Mouse (Mus musculus): ENCODE measurements around the gene Gast. TPM values are rescaled to one million over a fixed set of nuclear protein-coding genes. Genes with fewer than 3 reads are reported as not detected.
A peak's percentile ranks its signal among the peaks of the same experiment; 100 is the strongest.
"Not testable (repeated sequence)": the region's sequence is repeated elsewhere in the genome, so short reads cannot be mapped to it uniquely, and the experiment has no call there.

Gast gene
- polyA plus RNA-seq, 1 experiment from 2014 or later = not detected

DNA sequence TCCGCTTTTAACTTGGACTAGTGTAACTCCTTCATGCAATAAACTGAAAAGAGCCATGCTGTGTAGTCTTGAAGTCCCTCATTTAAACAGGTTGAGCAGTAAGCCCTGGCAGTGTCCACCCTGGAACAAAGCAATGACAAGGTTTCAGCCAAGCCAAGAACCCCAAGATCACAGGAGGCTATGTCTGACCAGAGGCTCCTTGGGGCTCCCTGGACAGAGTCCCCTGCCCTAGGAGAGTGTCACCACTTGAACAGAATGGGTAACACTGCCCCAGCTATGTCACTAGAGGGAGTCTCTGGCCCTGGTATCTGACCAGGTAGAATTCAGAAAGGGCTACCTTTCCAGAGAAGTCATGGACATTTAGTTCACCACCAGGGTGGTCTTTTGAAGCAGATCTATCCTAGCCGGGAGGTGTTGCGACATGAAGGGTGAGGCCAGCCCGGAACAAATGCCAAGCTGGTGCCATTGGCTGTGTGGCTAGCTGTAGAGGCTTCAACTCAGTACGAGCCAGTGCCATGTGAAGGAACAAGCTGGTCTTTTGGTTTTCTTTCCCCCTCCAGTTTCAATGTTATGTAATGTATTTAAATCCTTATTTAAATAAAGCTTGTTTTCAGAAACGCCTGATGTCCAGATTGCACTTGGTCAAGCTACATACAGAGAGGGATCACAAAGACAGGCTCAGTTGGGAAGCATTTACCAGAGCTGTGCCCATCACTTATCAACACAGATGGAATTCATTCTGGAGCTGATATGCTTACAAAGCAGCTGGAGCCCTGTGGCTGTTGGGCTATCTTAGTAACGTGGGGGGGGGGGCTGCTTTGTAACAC, 12.5 kb upstream of the Gast start:
- H3K27me3 ChIP-seq; H3K9me3 ChIP-seq (replicated peaks); ATAC-seq (replicated peaks; ENCODE audit: low FRiP score); H3K9ac ChIP-seq: not testable (repeated sequence)
- peaks cover 25% of the 10 kb centered on the region for H3K36me3 ChIP-seq
- peak overlapping the region; percentile 23; the same call in 1 of the 2 replicates for H3K27ac ChIP-seq
- H3K4me1 ChIP-seq = peaks cover 15% of the 10 kb centered on the region
- H3K4me3 ChIP-seq (replicated peaks) = 0 out of 2 replicates have a peak overlapping the region, but pooled peaks have one; percentile 3
- H3K4me2 ChIP-seq = peak overlapping the region; percentile 80
- 82% methylated on average over 7 of the region's 7 CpGs for WGBS

DNA sequence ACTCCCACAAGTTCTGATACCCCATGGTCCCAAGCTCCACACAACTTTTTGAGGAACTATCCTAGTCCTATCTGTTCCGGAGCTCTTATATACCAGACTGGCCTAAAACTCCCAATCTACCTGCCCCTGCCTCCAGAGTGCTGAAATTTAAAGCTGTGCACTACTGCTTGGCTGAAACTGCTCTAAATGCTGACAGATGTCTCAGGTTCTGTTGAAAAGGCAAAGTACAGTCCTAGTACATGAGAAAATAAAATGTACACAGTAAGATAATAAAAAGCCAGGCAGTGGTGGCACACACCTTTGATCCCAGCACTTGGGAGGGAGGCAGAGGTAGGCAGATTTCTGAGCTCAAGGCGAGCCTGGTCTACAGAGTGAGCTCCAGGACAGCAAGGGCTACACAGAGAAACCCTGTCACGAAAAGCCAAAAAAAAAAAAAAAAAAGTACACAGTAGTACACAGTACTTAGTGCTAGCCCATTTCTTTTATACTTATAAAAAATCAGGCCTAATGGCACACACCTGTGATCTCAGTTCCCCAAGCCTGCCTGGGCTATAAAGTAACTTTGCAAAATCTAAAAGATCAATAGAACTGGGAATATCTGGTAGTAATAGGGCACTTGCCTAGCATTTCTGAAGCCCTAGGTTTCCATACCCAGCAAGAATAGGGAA, 11.5 kb upstream of the Gast start:
- WGBS = 74% methylated on average over 3 of the region's 3 CpGs
- H3K4me2 ChIP-seq = no peak overlapping the region
- H3K4me3 ChIP-seq (replicated peaks) = no peak overlapping the region
- H3K9ac ChIP-seq = no peak overlapping the region
- H3K36me3 ChIP-seq = peaks cover 25% of the 10 kb centered on the region
- H3K4me1 ChIP-seq = peaks cover 15% of the 10 kb centered on the region
- ATAC-seq (replicated peaks; ENCODE audit: low FRiP score) = no peak
- H3K27me3 ChIP-seq = no peaks in the 10 kb centered on the region
- H3K9me3 ChIP-seq (replicated peaks) = no peaks in the 10 kb centered on the region
- H3K27ac ChIP-seq = peak overlapping the region; percentile 23

DNA sequence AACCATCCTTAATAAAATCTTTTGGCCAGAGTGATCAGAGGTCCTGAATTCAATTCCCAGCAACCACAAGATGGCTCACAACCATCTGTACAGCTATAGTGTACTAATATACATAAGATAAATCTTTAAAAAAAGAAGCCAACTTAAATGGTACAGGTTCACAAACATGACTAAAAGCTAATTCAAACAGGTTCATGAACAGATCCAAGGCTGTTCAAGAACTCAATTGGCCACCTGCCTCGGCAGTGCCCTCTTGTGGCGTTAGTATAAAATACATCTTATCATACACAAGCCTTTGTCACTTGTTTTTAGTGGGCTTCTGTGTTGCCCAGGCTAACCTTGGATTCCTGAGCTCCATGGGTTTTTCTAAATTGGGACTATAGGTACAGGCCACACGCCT, 10.6 kb upstream of the Gast start:
- Histone ChIP-seq H3K27ac (no peak overlapping the region), H3K4me3 (replicated peaks) (no peak overlapping the region), H3K4me1 (peaks cover 15% of the 10 kb centered on the region), H3K36me3 (peaks cover 25% of the 10 kb centered on the region), H3K9me3 (replicated peaks) (no peaks in the 10 kb centered on the region), H3K9ac (no peak overlapping the region), H3K27me3 (no peaks in the 10 kb centered on the region), H3K4me2 (no peak overlapping the region)
- 22% methylated on average over 3 of the region's 3 CpGs for WGBS
- no peak for ATAC-seq (replicated peaks; ENCODE audit: low FRiP score)

DNA sequence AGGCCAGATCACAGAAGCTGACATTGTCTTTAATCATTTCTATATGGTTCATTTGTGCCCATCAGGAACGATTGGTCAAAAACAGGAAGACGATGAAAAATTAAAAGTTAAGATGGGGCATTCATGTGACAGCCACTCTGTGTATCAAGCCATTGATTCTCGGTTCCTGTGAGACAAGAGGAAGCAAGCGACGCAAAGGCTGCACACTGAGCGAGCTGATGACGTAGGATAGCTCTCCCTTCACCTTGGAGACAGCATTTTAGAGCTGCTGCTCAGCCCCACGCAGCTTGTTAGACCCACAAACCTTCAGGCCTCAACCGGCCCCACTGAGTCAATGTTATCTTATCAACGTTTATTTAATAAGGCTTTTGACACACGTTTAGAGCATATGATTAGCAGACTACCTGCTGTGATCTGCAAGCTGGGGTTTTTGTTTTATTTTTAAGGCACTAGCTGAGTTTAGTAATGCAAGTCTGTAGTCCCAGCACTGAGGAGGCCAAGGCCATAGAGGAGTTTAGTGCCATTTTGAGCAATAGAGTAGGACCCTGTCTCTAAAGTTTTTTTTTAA, 9.1 kb upstream of the Gast start:
- Histone ChIP-seq H3K9me3 (replicated peaks) (no peaks in the 10 kb centered on the region), H3K4me3 (replicated peaks) (no peak overlapping the region), H3K27me3 (no peaks in the 10 kb centered on the region), H3K36me3 (peaks cover 25% of the 10 kb centered on the region), H3K27ac (no peak overlapping the region), H3K4me2 (no peak overlapping the region), H3K4me1 (peaks cover 13% of the 10 kb centered on the region), H3K9ac (no peak overlapping the region)
- ATAC-seq (replicated peaks; ENCODE audit: low FRiP score) = no peak
- 83% methylated on average over 11 of the region's 11 CpGs for WGBS

DNA sequence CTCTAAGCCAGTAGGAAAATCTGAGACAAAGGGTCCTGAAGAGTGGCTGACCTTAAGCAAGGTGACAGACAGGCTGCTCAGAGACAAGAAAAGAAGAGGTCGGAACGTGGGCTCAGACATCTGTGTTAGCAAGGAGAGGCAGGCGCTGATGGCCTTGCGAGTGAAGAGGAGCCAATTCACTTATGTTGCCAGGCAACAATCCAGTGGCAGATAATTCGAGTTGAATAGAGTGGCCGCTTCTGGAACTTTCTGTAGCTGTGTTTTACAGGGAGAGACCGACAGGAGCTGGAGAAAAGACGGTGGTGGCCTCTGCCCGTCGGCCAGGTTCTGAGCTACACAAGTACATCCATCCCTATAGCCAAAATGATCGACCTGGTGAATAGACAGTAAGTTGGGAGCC, 6.9 kb upstream of the Gast start:
- 0 out of 2 replicates have a peak, but pooled peaks cover 7% of the 10 kb centered on the region for H3K4me1 ChIP-seq
- H3K36me3 ChIP-seq = peaks cover 6% of the 10 kb centered on the region
- H3K4me2 ChIP-seq = no peak overlapping the region
- H3K27ac ChIP-seq = no peak overlapping the region
- whole genome bisulfite sequencing = 81% methylated on average over 11 of the region's 11 CpGs
- no peak for ATAC-seq (replicated peaks; ENCODE audit: low FRiP score)
- no peaks in the 10 kb centered on the region for H3K27me3 ChIP-seq
- H3K9ac ChIP-seq = no peak overlapping the region
- H3K4me3 ChIP-seq (replicated peaks) = no peak overlapping the region
- no peaks in the 10 kb centered on the region for H3K9me3 ChIP-seq (replicated peaks)

DNA sequence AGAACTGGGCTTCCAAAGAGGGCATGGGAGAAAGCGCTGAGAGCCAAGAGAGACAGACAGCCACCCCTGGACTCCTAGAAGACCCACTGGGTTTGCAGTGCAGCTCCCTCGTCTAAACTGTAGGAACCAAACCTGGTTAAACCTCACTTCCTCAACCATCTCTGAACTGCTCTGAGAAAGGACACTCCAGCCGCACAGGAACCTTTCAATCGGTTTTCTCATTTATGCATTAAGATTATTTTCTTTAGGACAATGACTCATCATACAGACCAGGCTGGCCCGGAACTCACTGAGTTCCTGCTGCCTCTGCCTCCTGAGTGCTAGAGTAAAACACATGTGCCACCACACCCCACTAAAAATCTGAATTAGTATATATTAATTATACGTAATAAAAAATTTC, 6.4 kb upstream of the Gast start:
- no peak overlapping the region for H3K27ac ChIP-seq
- H3K4me1 ChIP-seq = 0 out of 2 replicates have a peak, but pooled peaks cover 5% of the 10 kb centered on the region
- H3K4me2 ChIP-seq = no peak overlapping the region
- H3K27me3 ChIP-seq = no peaks in the 10 kb centered on the region
- 80% methylated on average over 6 of the region's 6 CpGs for WGBS
- H3K9me3 ChIP-seq (replicated peaks) = no peaks in the 10 kb centered on the region
- no peak overlapping the region for H3K9ac ChIP-seq
- H3K4me3 ChIP-seq (replicated peaks) = no peak overlapping the region
- peaks cover 2% of the 10 kb centered on the region for H3K36me3 ChIP-seq
- no peak for ATAC-seq (replicated peaks; ENCODE audit: low FRiP score)

DNA sequence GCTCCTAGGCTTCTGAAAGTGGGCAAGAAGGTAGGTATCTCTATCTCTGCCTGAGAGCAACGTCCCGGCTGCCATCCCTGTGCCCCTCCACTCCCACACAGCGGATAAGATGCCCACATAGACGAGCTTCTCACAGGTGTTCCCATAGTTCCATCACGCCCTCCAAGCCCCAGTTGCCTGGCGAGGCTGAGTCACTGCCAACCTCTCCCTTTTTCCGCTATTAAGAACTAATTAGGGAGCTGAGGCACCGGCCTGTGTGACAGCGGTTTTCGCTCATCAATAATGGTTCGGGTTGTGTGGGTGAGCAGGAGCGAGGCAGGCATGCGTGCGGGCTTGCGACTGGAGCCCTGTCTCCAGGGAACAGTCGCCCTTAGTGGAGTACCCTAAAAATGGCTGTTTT, 4.0 kb upstream of the Gast start:
- no peak overlapping the region for H3K9ac ChIP-seq
- H3K27me3 ChIP-seq = no peaks in the 10 kb centered on the region
- ATAC-seq (replicated peaks; ENCODE audit: low FRiP score) = no peak
- no peaks in the 10 kb centered on the region for H3K36me3 ChIP-seq
- no peak overlapping the region for H3K27ac ChIP-seq
- H3K4me1 ChIP-seq = 0 out of 2 replicates have a peak, but pooled peaks cover 5% of the 10 kb centered on the region
- no peak overlapping the region for H3K4me2 ChIP-seq
- 41% methylated on average over 16 of the region's 16 CpGs for WGBS
- no peak overlapping the region for H3K4me3 ChIP-seq (replicated peaks)
- H3K9me3 ChIP-seq (replicated peaks) = no peaks in the 10 kb centered on the region

DNA sequence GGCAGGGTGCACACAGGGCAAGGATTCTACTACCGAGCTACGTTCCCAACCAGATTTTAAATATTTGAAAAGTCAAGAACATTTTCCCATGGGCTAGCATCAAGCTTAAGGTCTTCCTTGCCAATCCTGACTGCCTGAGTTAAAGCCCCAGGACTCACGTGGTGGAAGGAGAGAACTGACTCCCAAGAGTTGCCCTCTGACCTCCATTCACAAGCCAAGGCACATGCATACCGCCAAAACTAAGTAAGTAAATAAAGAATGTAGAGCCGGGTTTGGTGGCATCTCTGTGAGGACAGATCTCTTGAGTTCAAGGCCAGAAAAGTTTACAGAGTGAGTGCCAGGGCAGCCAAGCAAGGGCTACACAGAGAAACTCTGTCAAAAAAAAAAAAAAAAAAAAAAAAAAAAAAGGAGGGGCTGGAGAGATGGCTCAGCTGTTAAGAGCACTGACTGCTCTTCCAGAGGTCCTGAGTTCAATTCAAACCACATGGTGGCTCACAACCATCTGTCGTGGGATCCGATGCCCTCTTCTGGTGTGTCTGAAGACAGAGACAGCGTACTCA, 3.3 kb upstream of the Gast start:
- H3K9ac ChIP-seq; ATAC-seq (replicated peaks; ENCODE audit: low FRiP score); H3K4me2 ChIP-seq; H3K27ac ChIP-seq; H3K9me3 ChIP-seq (replicated peaks); H3K27me3 ChIP-seq; H3K4me3 ChIP-seq (replicated peaks); H3K4me1 ChIP-seq; H3K36me3 ChIP-seq: not testable (repeated sequence)
- 58% methylated on average over 8 of the region's 8 CpGs for WGBS

DNA sequence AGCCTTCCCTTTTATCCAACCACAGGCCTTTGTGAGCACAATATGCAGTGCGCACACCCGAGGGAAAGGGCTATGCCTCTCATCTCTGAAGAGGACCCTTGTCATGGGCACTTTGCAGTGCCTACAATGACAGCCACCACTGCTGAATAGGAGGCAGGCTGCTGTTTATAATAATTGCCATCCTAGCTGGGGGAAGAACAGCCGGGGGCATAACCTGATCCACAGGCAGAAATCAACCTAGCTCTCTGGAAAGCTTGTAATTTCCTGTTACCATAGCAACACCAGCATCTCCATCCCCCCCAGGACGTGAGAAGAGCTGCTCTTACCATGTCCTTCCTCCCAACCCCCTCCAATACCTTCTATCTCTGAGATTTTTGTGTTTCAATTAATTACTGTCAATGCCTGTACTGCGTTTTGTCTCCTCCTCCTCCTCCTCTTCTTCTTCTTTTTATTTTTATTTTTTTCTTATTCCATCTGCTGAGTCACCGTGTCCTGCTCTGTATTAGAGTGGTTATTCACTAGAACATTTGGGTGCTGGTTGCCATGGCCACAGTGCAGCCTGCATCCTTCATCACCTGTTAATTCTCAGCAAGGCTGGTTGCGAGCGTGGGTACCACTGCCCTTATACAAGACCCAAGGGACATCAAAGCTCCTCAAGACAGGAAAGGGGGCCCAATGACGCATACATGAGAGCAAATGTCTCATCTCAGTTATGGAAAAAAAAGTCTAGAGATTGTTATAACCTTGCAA, 1.3 kb upstream of the Gast start:
- ATAC-seq (replicated peaks; ENCODE audit: low FRiP score) = no peak
- 60% methylated on average over 9 of the region's 9 CpGs for WGBS

DNA sequence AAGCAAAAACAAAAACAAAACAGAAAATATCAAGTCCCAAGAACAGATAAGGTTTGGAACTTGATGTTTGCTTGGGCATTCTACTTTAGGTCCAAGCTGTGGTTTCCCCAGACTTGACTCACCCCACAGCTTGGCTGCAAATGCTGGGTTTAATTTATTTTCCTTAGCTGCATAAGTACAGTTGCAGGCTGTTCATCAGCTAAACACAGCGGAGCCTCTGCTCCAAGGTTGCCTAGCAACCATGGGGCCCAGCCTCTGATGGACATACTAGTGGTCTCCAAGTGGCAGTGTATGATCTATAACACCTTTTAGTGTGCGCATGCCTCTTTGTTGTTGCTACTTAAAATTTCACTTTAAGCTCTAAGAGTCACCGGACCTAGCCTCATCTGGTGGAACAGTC, 1.5 kb downstream of the Gast start:
- H3K4me3 ChIP-seq (replicated peaks) = no peak overlapping the region
- H3K9me3 ChIP-seq (replicated peaks) = no peaks in the 10 kb centered on the region
- H3K36me3 ChIP-seq = no peaks in the 10 kb centered on the region
- ATAC-seq (replicated peaks; ENCODE audit: low FRiP score) = no peak
- 46% methylated on average over 3 of the region's 3 CpGs for WGBS
- H3K27me3 ChIP-seq = no peaks in the 10 kb centered on the region
- no peak overlapping the region for H3K9ac ChIP-seq
- H3K4me2 ChIP-seq = no peak overlapping the region
- no peaks in the 10 kb centered on the region for H3K4me1 ChIP-seq
- no peak overlapping the region for H3K27ac ChIP-seq

More for the DNA sequence above, 1.3 kb upstream of the Gast start:
- no peaks in the 10 kb centered on the region for H3K36me3 ChIP-seq
- H3K4me2 ChIP-seq = no peak overlapping the region
- no peak overlapping the region for H3K27ac ChIP-seq
- H3K4me3 ChIP-seq (replicated peaks) = no peak overlapping the region
- H3K4me1 ChIP-seq = 0 out of 2 replicates have a peak, but pooled peaks cover 5% of the 10 kb centered on the region
- H3K9me3 ChIP-seq (replicated peaks) = no peaks in the 10 kb centered on the region
- H3K27me3 ChIP-seq = no peaks in the 10 kb centered on the region
- H3K9ac ChIP-seq = no peak overlapping the region

DNA sequence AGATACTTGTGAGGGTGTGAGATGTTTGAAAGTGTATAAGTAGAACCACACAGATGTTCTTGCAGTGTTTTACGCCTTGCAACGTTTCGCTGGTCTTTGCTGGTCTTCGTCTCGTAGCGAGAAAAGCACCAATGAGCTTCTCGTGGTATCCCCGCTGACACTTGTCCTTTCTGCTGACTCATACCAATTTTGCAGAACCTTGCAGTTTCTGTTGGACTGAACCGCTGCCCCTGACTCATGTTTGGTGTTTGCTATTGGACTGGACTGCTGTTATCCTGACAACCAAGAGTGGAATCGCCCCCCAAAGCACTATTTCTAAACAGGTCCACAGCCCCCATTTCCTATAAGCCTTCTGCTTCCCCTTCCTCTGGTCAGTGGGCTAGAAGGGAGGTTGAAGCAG, 10.1 kb downstream of the Gast start:
- Histone ChIP-seq H3K4me3 (replicated peaks) (no peak overlapping the region), H3K27me3 (no peaks in the 10 kb centered on the region), H3K36me3 (no peaks in the 10 kb centered on the region), H3K4me1 (no peaks in the 10 kb centered on the region), H3K27ac (no peak overlapping the region), H3K9ac (no peak overlapping the region), H3K9me3 (replicated peaks) (no peaks in the 10 kb centered on the region), H3K4me2 (no peak overlapping the region)
- ATAC-seq (replicated peaks; ENCODE audit: low FRiP score) = no peak
- WGBS = 84% methylated on average over 10 of the region's 10 CpGs
